Mouse (Mus musculus): Measurements from ENCODE around the gene Atoh7. TPM values are rescaled to one million over a fixed set of nuclear protein-coding genes. Genes with fewer than 3 reads are reported as not detected.

Gene Atoh7
- polyA plus RNA-seq, 1 experiment from 2014 or later: 0.29 TPM

DNA sequence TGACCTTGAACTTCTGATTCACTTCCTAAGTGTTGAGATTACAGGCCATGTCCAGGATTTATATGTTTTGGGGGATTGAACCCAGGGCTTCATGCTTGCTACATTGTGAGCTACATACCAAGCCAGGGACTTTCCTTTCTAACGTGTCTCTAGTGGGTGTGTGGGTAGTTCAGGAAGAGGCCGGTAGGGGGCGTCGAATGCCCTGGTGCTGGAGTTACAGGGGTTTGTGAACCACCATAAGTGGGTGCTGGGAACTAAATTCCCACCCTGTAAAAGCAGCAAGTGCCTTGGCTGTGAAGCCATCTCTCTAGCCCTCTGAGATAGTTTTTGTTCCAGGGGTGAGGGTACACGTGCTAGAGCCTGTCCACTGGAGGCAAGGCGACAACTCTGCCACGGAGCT is 31.0 kb downstream of the Atoh7 start:
- Histone ChIP-seq H3K4me1 (no peaks in the 10 kb centered on the region), H3K36me3 (replicated peaks) (no peaks in the 10 kb centered on the region), H3K27ac (replicated peaks) (no peak overlapping the region), H3K27me3 (replicated peaks; ENCODE audit: low read depth, poor library complexity, severe bottlenecking) (peaks cover 6% of the 10 kb centered on the region; the same call in 1 of the 2 replicates), H3K9me3 (no peaks in the 10 kb centered on the region), H3K4me3 (no peak overlapping the region)
- WGBS: 75% methylated on average over 7 of the region's 7 CpGs
- DNase-seq (ENCODE audit: low spot score): no peak

DNA sequence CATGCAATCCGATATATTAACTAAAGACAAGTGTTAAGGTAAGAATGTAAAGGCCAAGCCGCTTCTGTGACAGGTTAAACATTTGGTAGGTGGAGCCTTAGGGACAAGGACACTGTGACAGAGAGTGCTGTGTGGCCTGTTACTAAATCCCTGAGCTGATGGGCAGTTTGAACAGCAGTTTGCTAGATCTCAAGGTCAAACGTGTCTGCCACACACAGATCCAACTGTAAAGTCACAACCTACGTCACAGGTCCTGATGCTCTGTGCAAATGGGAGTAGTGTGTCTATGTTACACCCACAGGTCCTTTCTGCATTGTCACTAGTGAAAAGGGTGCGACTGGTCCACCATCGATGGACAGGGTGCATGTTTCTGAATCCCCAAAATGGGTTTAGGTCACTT is 32.9 kb downstream of the Atoh7 start:
- no peak overlapping the region for H3K4me3 ChIP-seq

DNA sequence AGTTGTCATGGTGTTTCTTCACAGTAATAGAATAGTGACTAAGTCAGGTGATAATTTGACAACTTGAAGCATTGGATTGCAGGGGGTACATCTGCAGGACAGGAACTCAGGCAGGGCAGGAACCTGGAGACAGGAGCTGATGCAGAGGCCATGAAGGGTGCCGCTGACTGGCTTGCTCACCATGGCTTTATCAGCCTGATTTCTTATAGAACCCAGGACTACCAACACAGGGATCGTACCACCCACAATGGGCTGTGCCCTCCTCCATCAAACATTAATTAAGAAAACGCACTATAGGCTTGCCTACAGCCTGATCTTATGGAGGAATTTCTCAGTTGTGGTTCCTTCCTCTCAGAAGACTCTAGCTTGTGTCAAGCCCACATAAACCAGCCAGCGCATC is 33.9 kb downstream of the Atoh7 start:
- no peak overlapping the region for H3K4me3 ChIP-seq
- no peaks in the 10 kb centered on the region for H3K4me1 ChIP-seq
- H3K9me3 ChIP-seq: no peaks in the 10 kb centered on the region
- peaks cover 11% of the 10 kb centered on the region; the same call in 1 of the 2 replicates for H3K27me3 ChIP-seq (replicated peaks; ENCODE audit: low read depth, poor library complexity, severe bottlenecking)
- H3K27ac ChIP-seq (replicated peaks): no peak overlapping the region
- no peak for DNase-seq (ENCODE audit: low spot score)
- 90% methylated on average over 4 of the region's 4 CpGs for WGBS
- no peaks in the 10 kb centered on the region for H3K36me3 ChIP-seq (replicated peaks)

More for the DNA sequence above, 32.9 kb downstream of the Atoh7 start:
- no peak for DNase-seq (ENCODE audit: low spot score)
- 87% methylated on average over 6 of the region's 6 CpGs for WGBS
- Histone ChIP-seq H3K27ac (replicated peaks) (no peak overlapping the region), H3K36me3 (replicated peaks) (no peaks in the 10 kb centered on the region), H3K27me3 (replicated peaks; ENCODE audit: low read depth, poor library complexity, severe bottlenecking) (peaks cover 11% of the 10 kb centered on the region; the same call in 1 of the 2 replicates), H3K9me3 (no peaks in the 10 kb centered on the region), H3K4me1 (no peaks in the 10 kb centered on the region)

DNA sequence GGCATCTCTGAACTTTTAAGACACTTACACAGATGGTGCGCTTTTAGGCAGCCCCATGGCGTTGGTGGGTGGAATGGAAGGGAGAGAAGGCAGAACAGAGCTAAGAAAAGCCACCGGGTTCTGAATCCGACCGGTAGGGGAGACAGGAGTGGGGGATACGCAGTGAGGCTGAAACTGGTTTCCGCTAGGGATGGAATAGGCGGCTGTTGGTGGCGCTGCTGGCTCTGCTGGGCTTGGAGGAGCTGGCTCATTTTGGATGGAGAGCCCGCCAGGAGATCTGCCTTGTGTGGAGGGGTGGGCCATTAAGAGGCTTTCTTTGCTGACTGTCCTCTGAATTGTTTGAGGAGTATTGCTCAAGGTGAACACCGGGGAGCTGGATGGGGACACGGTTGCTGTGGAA is 36.2 kb downstream of the Atoh7 start:
- H3K36me3 ChIP-seq (replicated peaks): no peaks in the 10 kb centered on the region
- no peaks in the 10 kb centered on the region for H3K4me1 ChIP-seq
- H3K4me3 ChIP-seq: no peak overlapping the region
- no peak overlapping the region for H3K27ac ChIP-seq (replicated peaks)
- H3K27me3 ChIP-seq (replicated peaks; ENCODE audit: low read depth, poor library complexity, severe bottlenecking): peaks cover 11% of the 10 kb centered on the region; the same call in 1 of the 2 replicates
- H3K9me3 ChIP-seq: no peaks in the 10 kb centered on the region
- WGBS: 54% methylated on average over 12 of the region's 12 CpGs
- no peak for DNase-seq (ENCODE audit: low spot score)

DNA sequence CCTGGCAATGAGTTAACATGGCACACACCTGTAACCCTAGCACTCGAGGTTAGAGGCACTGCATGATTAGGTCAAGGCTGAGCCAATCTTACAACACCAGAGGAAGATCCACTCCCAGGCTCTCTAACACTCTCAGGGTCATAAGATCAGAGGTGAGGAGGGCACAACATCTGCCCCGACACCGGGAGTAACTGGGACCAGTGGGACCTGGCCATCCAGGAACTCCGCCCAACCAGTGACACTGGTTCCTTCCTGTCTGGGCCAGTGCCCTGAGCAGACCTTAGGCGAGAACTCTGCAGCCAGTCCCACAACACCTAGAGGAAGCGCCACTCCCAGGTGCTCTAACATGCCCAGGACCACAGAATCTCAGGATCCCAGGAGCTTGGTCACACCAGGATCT is 37.0 kb downstream of the Atoh7 start:
- no peak for DNase-seq (ENCODE audit: low spot score)

DNA sequence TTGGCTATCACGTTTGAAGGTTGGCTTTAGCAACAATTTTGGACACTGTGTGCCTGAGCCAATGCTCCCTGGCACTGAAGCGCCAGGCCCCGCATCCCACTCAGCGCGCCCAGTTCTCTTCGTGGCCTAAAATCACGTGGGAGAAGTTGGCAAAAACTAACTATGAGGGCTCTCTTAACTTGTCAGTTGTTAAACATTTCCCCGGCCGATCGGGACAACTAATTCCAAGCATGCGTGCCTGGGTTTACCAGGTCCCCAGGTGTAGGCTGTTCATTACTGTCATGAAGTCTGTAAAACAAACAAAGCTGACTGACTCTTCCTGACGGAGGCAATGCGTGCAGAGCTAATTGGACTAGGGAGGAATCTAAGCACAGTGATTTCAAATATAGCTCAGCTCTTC is 43.2 kb downstream of the Atoh7 start:
- Histone ChIP-seq H3K27ac (replicated peaks) (no peak overlapping the region), H3K9me3 (no peaks in the 10 kb centered on the region), H3K36me3 (replicated peaks) (no peaks in the 10 kb centered on the region), H3K4me1 (no peaks in the 10 kb centered on the region), H3K27me3 (replicated peaks; ENCODE audit: low read depth, poor library complexity, severe bottlenecking) (no peaks in the 10 kb centered on the region), H3K4me3 (no peak overlapping the region)
- no peak for DNase-seq (ENCODE audit: low spot score)
- 87% methylated on average over 13 of the region's 13 CpGs for WGBS

More for the DNA sequence above, 37.0 kb downstream of the Atoh7 start:
- Histone ChIP-seq H3K36me3 (replicated peaks) (no peaks in the 10 kb centered on the region), H3K4me3 (no peak overlapping the region), H3K27ac (replicated peaks) (no peak overlapping the region), H3K9me3 (no peaks in the 10 kb centered on the region), H3K27me3 (replicated peaks; ENCODE audit: low read depth, poor library complexity, severe bottlenecking) (peaks cover 11% of the 10 kb centered on the region; the same call in 1 of the 2 replicates), H3K4me1 (no peaks in the 10 kb centered on the region)
- WGBS: 79% methylated on average over 6 of the region's 6 CpGs

Other genes starting within 250 kb of the Atoh7 start
- gene Tet1, start 190.7 kb upstream of the Atoh7 start, polyA plus RNA-seq (2016; fragmentation: Nextera tagmentation; extraction: Ambion mirVana): 28.9 and 34.5 TPM in 2 replicates
- 8.1 and 9.4 TPM in 2 replicates for gene Slc25a16, start 179.0 kb upstream of the Atoh7 start, polyA plus RNA-seq (2016; fragmentation: Nextera tagmentation; extraction: Ambion mirVana)
- 37.1 and 39.1 TPM in 2 replicates for gene Dna2, start 152.6 kb upstream of the Atoh7 start, polyA plus RNA-seq (2016; fragmentation: Nextera tagmentation; extraction: Ambion mirVana)
- gene Rufy2, start 119.4 kb upstream of the Atoh7 start, polyA plus RNA-seq (2016; fragmentation: Nextera tagmentation; extraction: Ambion mirVana): 25.0 and 25.4 TPM in 2 replicates
- 179 and 180 TPM in 2 replicates for gene Hnrnph3, start 75.4 kb upstream of the Atoh7 start, polyA plus RNA-seq (2016; fragmentation: Nextera tagmentation; extraction: Ambion mirVana)
- gene Pbld2, start 75.3 kb upstream of the Atoh7 start, polyA plus RNA-seq (2016; fragmentation: Nextera tagmentation; extraction: Ambion mirVana): 0.75 and 1.1 TPM in 2 replicates
- 2.0 and 2.3 TPM in 2 replicates for gene Pbld1, start 39.5 kb upstream of the Atoh7 start, polyA plus RNA-seq (2016; fragmentation: Nextera tagmentation; extraction: Ambion mirVana)
- gene Mypn, start 104.3 kb downstream of the Atoh7 start, polyA plus RNA-seq (2016; fragmentation: Nextera tagmentation; extraction: Ambion mirVana): 0.04 TPM in 1 of 2 replicates, not detected in the other
- gene Herc4, start 144.2 kb downstream of the Atoh7 start, polyA plus RNA-seq (2016; fragmentation: Nextera tagmentation; extraction: Ambion mirVana): 46.1 and 50.5 TPM in 2 replicates